Mouse (Mus musculus) cerebellum, adult 2 months (tissue): ENCODE measurements around the gene Cyp2t4. TPM values are rescaled to one million over a fixed set of nuclear protein-coding genes. Genes with fewer than 3 reads are reported as not detected.

Source experiments
- DNase-seq, 2 experiments: peaks; one replicate each; pipeline ENCODE4 v3.0.0; 2021
- H3K27ac ChIP-seq: fragments of 200-500 bp; 2 replicates; pipeline ENCODE4 v1.5.1; 2012; ENCODE audit warnings: low read length, control low read depth, inconsistent platforms; ENCODE audit not compliant: insufficient read depth
- H3K27me3 ChIP-seq: fragments of 200-500 bp; 2 replicates; pipeline ENCODE4 v1.6.1; 2012; ENCODE audit warnings: inconsistent platforms, mild to moderate bottlenecking, low read length, moderate library complexity; ENCODE audit not compliant: control insufficient read depth, insufficient read depth
- H3K4me1 ChIP-seq: fragments of 200-500 bp; 2 replicates; pipeline ENCODE4 v1.6.1; 2011; ENCODE audit warnings: low read length; ENCODE audit not compliant: control insufficient read depth, insufficient read depth
- H3K4me3 ChIP-seq: fragments of 200-500 bp; replicated peaks from 2 replicates; pipeline ENCODE3; 2011; ENCODE audit warnings: mild to moderate bottlenecking, low read depth, low read length, control low read depth; ENCODE audit not compliant: insufficient read depth
- CTCF ChIP-seq: fragments of 200-500 bp; IDR thresholded peaks from 2 replicates; pipeline ENCODE4 v1.5.1; 2011; ENCODE audit warnings: low read depth, mild to moderate bottlenecking, control low read depth, low read length, moderate library complexity, borderline replicate concordance; ENCODE audit not compliant: insufficient read depth
- POLR2A ChIP-seq: fragments of 200-500 bp; IDR thresholded peaks from 2 replicates; pipeline ENCODE4 v1.6.1; 2011; ENCODE audit warnings: low read length, control low read depth, borderline replicate concordance; ENCODE audit not compliant: insufficient read depth
- whole genome bisulfite sequencing: fragments of 180-500 bp; shearing (Covaris S2); methylation state at CpG from one replicate; pipeline ENCODE4 v1.1.7; 2018; 5-methylcytosine and 5-hydroxymethylcytosine counted together
- polyA plus RNA-seq: library from polyadenylated mRNA; depleted of rRNA; stranded (reverse); fragments of >200 nt; gene quantifications from 2 replicates; pipeline ENCODE4 v1.2.3, GENCODE M21; 2012

Gene Cyp2t4
- polyA plus RNA-seq, 1 experiment, result not detected

DNA sequence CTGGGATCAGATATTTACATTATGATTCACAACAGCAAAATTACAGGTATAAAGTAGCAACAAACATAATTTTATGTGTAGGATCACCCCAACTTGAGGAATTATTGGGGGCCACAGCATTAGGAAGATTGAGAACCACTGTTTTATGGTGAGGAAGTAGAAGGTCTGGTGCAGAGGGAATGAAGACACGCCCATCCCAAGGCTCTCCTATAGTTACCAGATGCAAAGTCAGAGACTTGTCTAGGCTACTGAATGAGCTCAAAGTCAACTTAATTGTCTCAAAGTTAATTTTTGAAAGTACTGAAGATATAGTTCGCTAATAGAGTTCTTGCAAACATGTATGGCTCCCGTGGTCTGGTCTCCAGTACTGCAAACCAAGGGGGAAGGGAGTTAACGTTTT lies 19.8 kb upstream of the Cyp2t4 start:
- WGBS, result 86% methylated on average over 4 of the region's 4 CpGs
- no peak for TF ChIP-seq POLR2A
- TF ChIP-seq CTCF, result no peak
- H3K4me1 ChIP-seq, result no peaks in the 10 kb centered on the region
- no peak overlapping the region for H3K27ac ChIP-seq
- H3K4me3 ChIP-seq, result no peak overlapping the region
- H3K27me3 ChIP-seq, result no peaks in the 10 kb centered on the region
- DNase-seq, result no peak

DNA sequence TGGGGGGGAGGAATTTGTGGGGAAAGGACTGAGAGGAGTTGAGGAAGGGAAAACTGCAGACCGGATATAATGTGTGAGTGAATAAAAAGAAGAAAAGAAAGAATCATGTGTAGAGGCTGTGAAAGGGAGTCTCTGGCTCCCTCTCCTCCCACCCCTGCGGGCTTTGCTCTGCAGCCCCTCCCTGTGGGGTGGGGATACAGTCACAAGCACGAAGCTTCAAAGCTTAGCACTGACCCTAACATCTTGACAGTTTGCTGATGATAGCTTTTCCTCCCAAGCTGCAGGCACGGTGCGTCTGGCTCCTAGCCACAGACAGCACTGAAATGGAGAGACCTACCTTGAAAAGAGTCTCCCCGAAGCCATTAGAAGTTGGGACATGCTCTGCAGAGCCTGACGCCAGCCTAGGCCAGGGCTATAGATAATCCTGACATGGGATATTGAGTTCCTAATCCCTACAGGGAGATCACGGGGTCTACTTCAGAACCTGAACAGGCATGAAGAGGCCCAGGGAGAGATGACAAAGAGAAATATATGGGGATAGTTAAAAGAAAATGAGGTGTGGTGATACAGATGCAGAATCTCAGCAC lies 17.0 kb upstream of the Cyp2t4 start:
- 54% methylated on average over 8 of the region's 8 CpGs for WGBS
- Histone ChIP-seq H3K4me3 (no peak overlapping the region), H3K27me3 (no peaks in the 10 kb centered on the region), H3K27ac (no peak overlapping the region), H3K4me1 (no peaks in the 10 kb centered on the region)
- no peak for DNase-seq
- TF ChIP-seq CTCF, result no peak
- no peak for TF ChIP-seq POLR2A

DNA sequence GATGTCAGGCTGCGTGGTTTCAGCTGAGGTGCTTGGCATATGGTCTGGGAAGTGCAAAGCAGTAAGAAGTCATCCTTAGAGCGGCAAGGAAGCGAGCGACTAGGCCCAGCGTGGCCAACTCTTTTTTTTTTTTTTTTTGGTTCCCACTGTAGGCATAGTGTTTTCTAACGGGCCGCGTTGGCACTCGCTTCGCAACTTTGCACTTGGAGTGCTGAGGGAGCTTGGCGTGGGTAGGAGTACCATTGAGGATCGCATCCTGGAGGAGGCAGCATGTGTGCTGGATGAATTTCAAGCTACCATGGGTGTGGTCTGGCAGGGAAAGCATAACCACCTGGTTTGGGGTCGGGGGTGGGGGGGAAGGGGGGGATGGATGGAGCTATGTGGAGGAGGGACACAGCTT lies 2.5 kb downstream of the Cyp2t4 start:
- H3K27ac ChIP-seq, result no peak overlapping the region
- H3K4me1 ChIP-seq, result peaks cover 10% of the 10 kb centered on the region
- H3K27me3 ChIP-seq, result no peaks in the 10 kb centered on the region
- no peak overlapping the region for H3K4me3 ChIP-seq
- TF ChIP-seq CTCF, result no peak
- no peak for TF ChIP-seq POLR2A
- WGBS, result 8% methylated on average over 13 of the region's 13 CpGs
- no peak for DNase-seq

DNA sequence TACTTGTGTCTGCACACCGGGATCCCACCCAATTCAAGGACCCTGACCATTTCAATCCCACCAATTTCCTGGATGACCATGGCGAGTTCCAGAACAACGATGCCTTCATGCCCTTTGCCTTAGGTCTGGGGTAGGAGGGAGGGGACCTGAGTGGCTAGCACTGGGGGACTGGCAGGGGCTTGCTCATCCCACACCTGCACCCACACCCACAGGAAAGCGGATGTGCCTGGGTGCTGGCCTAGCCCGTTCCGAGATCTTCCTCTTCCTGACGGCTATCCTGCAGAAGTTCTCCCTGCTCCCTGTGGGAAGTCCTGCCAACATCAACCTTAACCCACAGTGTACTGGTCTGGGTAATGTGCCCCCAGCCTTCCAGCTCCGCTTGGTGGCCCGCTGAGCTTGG lies 4.7 kb downstream of the Cyp2t4 start:
- TF ChIP-seq CTCF, result no peak
- no peak for TF ChIP-seq POLR2A
- no peak overlapping the region for H3K27ac ChIP-seq
- DNase-seq, result peak in 1 of 2 experiments; percentile 12
- H3K4me3 ChIP-seq, result no peak overlapping the region
- no peaks in the 10 kb centered on the region for H3K27me3 ChIP-seq
- 82% methylated on average over 9 of the region's 9 CpGs for WGBS
- peaks cover 30% of the 10 kb centered on the region for H3K4me1 ChIP-seq

DNA sequence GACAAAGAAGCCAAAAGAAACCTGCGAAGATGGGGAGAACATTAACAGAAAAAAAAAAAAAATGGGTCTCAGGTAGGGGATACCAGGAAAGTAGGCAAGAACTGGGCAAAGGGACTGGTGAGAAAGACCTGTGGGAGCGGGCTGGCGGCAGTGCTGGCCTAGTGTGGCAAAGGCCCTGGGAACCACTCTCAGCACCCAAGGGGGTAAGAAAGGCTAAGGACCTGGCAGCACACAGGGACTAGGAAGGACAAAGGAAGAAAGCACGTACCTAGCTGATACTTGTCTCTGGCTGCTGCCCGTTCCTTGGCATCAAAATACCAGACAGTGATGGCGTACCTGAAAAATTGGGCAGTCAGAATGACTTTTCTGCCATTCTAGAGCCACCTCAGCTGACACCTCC lies 5.7 kb downstream of the Cyp2t4 start:
- 90% methylated on average over 6 of the region's 6 CpGs for WGBS

DNA sequence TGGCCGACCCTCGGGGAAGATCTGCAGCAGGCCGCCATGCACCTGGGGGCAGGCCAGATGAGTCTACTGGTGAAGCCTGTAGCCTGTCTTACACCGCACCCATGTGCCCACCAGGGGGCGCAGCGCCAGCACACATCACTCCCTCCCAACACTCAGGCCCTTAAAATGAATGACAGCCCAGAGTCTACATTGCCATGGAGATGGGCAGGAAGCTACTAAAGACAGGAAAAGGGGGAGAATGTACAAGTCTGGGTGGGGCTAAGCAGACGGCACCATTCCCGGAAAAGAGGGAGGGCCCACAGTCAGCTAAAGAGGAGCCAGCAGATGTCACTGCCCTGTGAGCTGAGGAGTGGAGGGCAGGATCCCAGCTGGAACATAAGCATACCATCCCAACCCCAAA lies 6.4 kb downstream of the Cyp2t4 start:
- H3K4me3 ChIP-seq, result no peak overlapping the region
- H3K4me1 ChIP-seq, result peaks cover 43% of the 10 kb centered on the region
- H3K27me3 ChIP-seq, result no peaks in the 10 kb centered on the region
- no peak overlapping the region for H3K27ac ChIP-seq
- TF ChIP-seq CTCF (peak; percentile 92), POLR2A (no peak)
- DNase-seq, result peak; percentile 83 to 86
- 2% methylated on average over 8 of the region's 8 CpGs for WGBS

More for the DNA sequence above, 5.7 kb downstream of the Cyp2t4 start:
- Histone ChIP-seq H3K27ac (no peak overlapping the region), H3K4me1 (peaks cover 37% of the 10 kb centered on the region), H3K4me3 (no peak overlapping the region), H3K27me3 (no peaks in the 10 kb centered on the region)
- TF ChIP-seq POLR2A (no peak), CTCF (no peak)
- DNase-seq, result peak in 1 of 2 experiments; percentile 19

DNA sequence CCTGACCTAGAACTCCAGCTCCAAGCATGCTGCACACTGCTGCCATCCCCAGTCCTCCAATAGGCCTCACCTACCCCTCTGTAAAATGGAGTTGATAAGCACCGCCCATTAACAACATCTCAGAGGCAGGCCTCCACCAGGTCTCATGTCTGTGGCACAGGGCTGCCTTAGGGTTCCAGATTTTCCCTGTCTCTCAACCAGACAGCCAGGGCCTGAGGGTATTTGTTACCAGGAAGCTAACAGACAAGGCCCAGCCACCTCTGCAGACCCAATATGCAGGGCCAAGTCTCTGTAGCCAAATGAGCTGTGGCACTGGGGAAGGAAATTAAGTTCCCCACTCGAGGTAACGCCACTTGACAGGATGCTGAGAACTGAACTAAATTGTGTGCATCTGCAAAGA lies 7.4 kb downstream of the Cyp2t4 start:
- peak in 1 of 2 experiments; percentile 6 for DNase-seq
- Histone ChIP-seq H3K4me1 (peaks cover 46% of the 10 kb centered on the region), H3K27me3 (no peaks in the 10 kb centered on the region), H3K27ac (no peak overlapping the region), H3K4me3 (no peak overlapping the region)
- 56% methylated on average over 3 of the region's 3 CpGs for WGBS
- TF ChIP-seq POLR2A (no peak), CTCF (no peak)

DNA sequence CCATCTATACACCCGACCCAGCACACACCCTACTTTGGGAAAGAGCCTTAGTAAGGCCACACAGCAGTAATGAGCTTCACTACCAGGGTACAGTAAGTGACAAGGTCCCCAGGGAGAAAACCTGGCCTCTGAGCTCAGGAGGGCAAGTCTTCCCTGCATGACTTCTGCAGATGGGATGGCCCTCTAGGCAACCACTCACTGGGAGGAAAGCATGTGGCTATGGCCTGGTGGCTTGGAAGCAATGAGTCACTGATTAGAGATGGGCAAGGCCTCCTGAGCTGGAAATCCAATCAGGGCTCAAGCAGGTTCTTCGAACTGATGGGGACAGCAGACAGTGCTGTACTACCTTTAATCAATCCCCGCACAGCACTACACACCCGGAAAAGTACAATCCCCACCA lies 8.2 kb downstream of the Cyp2t4 start:
- TF ChIP-seq CTCF (no peak), POLR2A (no peak)
- H3K4me1 ChIP-seq, result peaks cover 46% of the 10 kb centered on the region
- H3K27me3 ChIP-seq, result no peaks in the 10 kb centered on the region
- WGBS, result 59% methylated on average over 4 of the region's 4 CpGs
- DNase-seq, result no peak
- H3K4me3 ChIP-seq, result no peak overlapping the region
- H3K27ac ChIP-seq, result no peak overlapping the region
